Mouse (Mus musculus): ENCODE measurements around the gene Dnttip2. TPM values are rescaled to one million over a fixed set of nuclear protein-coding genes. Genes with fewer than 3 reads are reported as not detected.

Dnttip2 gene
- polyA plus RNA-seq, 1 experiment = 24.3 TPM

DNA sequence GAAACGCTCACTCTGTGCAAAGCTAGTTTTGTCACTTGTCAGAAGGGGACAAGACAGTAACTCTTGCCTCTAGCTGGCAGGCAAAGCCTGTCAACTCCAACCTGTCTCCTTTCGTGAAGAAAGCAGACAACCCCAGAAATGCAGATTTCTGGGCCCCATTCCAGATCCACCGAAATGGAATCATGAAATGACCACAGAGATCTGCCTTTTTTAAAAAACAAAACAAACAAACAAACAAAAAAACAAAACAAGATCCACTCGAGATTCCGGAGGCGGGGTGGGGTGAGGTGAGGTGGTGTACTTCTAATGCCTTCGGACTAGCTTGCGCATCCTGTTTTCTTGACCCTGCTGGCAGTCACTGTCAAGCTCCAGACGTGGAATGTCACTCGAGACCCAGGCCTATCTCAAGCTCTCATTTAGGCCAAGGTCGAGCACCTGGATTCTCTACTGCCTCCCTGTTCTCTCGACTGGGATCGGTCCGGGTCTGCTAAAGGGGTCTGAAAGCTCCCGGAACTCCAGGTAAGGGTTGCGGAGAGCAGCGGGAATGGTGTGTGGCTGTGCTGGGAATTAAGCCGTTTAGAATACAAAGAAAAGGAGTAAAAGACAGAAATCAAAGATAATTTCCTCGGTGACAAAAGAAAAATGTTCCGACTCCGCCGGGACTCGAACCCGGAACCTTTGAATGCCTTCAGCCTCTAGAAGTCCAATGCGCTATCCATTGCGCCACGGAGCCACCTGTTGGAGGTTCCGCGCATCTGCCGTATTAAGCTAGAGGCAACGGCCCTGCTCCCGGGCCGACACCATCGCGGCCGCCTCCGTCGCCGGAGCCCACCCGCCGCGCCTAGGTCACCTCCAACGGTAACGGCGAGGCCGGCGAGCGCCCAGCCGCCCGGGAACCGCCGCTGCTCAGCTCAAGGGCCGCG is 18.4 kb downstream of the Dnttip2 start:
- Histone ChIP-seq H3K4me1 (ENCODE audit: control insufficient read depth, insufficient read depth, low read length) (peaks cover 4% of the 10 kb centered on the region), H3K27ac (ENCODE audit: insufficient read depth, low read length) (peak overlapping the region; percentile 63), H3K27me3 (ENCODE audit: control insufficient read depth, insufficient read depth, low read length) (no peaks in the 10 kb centered on the region), H3K4me3 (replicated peaks; ENCODE audit: insufficient read depth, low read depth, low read length) (peak overlapping the region; percentile 67)
- TF ChIP-seq POLR2A (IDR thresholded peaks at IDR 0.05; ENCODE audit: borderline replicate concordance, insufficient read depth, low read length) (no peak), CTCF (IDR thresholded peaks at IDR 0.05; ENCODE audit: borderline replicate concordance, insufficient read depth, low read depth, low read length) (no peak)
- WGBS = 2% methylated on average over 54 of the region's 54 CpGs
- DNase-seq = peak; percentile 89 to 96

DNA sequence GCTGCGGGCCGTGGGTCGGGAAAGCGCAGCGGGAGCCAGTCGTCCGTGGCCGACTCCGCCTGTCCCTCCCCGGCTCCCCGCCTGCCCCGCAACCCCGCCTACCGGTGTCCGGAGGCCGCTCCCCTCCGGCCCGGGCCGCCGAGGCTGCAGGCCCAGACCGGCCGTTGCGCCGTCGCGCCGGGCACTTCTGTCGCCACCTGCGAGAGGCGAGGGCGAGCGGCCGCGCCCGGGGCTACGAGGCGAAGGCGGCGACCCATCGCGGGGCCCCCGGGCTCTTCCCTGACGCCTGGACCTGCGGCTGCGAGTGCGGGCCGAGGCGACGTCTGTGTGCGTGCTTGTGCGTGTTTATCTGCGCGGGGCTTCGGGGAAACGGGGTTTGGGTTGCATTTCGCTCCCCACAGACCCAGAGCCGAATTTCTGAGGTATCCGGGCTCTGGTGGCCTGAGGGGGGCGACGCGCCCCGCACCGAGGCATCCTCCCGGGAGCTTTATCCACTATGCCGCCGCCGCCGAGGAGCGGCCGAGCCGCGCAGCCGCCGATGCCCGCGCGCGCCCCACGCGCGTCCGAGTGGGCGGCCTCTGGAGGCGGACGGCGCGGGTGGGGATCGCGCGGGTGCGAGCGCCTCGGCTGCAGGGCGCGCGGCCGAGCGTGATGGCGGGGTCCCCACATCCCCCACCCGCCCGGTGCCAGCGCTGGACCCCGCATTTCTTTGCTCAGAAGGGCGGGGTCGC is 19.2 kb downstream of the Dnttip2 start:
- Histone ChIP-seq H3K4me1 (ENCODE audit: control insufficient read depth, insufficient read depth, low read length) (peaks cover 4% of the 10 kb centered on the region), H3K27ac (ENCODE audit: insufficient read depth, low read length) (peak overlapping the region; percentile 63), H3K4me3 (replicated peaks; ENCODE audit: insufficient read depth, low read depth, low read length) (peak overlapping the region; percentile 67), H3K27me3 (ENCODE audit: control insufficient read depth, insufficient read depth, low read length) (no peaks in the 10 kb centered on the region)
- WGBS = 1% methylated on average over 101 of the region's 105 CpGs
- 0 out of 2 replicates have a peak, but pooled peaks have one; percentile 17 for TF ChIP-seq POLR2A (IDR thresholded peaks at IDR 0.05; ENCODE audit: borderline replicate concordance, insufficient read depth, low read length)
- TF ChIP-seq CTCF (IDR thresholded peaks at IDR 0.05; ENCODE audit: borderline replicate concordance, insufficient read depth, low read depth, low read length) = no peak
- peak; percentile 84 to 86 for DNase-seq

DNA sequence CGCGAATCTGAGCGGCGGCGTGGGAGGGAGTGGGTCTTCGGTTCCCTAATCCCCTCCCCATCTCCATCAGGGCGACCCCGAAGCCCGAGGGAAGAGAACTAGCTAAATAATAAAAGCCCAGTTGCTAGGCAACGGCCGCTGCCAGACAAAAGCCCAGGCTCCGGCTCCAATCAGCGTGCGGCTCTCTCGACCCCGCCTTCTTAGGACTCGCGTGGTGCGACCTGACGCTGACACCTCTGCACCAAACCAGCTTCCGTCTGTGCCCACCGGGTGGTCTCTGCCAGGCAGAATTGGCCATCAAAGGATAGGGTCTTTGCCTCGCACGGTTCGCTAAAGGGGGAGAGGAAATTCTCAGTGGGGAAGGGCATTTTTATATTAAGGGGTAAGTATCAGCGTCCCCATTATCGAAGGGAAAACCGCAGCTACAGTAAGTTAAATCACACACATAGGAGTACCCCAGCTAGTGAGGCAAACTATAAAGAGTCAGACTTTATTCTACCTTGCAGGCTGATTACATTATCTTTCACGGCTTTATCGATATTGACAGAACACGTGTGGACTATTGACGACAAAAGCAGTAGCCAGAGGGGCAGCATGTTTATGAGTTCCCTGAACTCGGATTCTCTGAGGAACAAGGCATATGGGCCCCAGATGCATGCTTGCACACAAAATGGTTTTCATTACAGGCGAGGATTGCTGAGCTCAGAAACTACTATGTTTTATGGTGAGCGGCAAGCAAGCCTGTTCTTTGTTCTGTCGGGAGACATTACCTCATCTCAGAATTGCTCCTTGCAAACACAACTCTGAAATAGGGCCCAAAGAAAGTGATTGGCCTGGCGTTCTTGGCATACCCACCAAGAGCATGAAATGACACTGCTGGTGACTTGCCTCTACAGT is 20.0 kb downstream of the Dnttip2 start, which contains the start of gene Bcar3:
Gene Bcar3 (plus strand): TSS at position 183 of the 897 bp plus-strand sequence.
- DNase-seq = peak; percentile 93
- H3K27me3 ChIP-seq (ENCODE audit: control insufficient read depth, insufficient read depth, low read length) = no peaks in the 10 kb centered on the region
- 4% methylated on average over 37 of the region's 37 CpGs for WGBS
- H3K4me1 ChIP-seq (ENCODE audit: control insufficient read depth, insufficient read depth, low read length) = peaks cover 4% of the 10 kb centered on the region
- H3K4me3 ChIP-seq (replicated peaks; ENCODE audit: insufficient read depth, low read depth, low read length) = peak within 1 kb of the TSS; percentile 67
- TF ChIP-seq POLR2A (IDR thresholded peaks at IDR 0.05; ENCODE audit: borderline replicate concordance, insufficient read depth, low read length) (peak; percentile 9; the same call in 1 of the 2 replicates), CTCF (IDR thresholded peaks at IDR 0.05; ENCODE audit: borderline replicate concordance, insufficient read depth, low read depth, low read length) (no peak)
- H3K27ac ChIP-seq (ENCODE audit: insufficient read depth, low read length) = peak within 1 kb of the TSS; percentile 63

DNA sequence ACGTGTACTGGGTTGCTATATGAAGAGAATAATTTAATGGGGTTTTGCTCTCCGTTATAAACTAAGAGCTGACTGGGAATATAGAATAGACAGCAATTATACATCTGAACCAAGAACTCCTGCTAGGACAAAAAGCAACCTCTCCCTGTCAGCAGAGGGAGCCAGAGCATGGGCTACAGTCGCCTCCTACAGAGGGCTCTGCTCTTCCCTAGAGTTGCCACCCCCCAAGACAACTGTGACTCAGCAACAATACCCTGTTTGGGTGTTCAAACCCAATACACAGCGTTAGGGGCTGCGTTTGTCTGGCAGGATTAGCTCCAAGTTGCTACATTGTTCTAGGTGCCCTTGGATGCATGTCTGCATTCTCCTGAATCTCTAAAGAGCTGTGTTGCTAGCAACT is 21.3 kb downstream of the Dnttip2 start:
- no peak overlapping the region for H3K27ac ChIP-seq (ENCODE audit: insufficient read depth, low read length)
- H3K4me3 ChIP-seq (replicated peaks; ENCODE audit: insufficient read depth, low read depth, low read length) = no peak overlapping the region
- H3K4me1 ChIP-seq (ENCODE audit: control insufficient read depth, insufficient read depth, low read length) = peaks cover 4% of the 10 kb centered on the region
- 27% methylated on average over 5 of the region's 5 CpGs for WGBS
- peak; percentile 31 to 42 for DNase-seq
- TF ChIP-seq CTCF (IDR thresholded peaks at IDR 0.05; ENCODE audit: borderline replicate concordance, insufficient read depth, low read depth, low read length) = peak; percentile 62; the same call in 1 of the 2 replicates
- no peak for TF ChIP-seq POLR2A (IDR thresholded peaks at IDR 0.05; ENCODE audit: borderline replicate concordance, insufficient read depth, low read length)
- no peaks in the 10 kb centered on the region for H3K27me3 ChIP-seq (ENCODE audit: control insufficient read depth, insufficient read depth, low read length)

DNA sequence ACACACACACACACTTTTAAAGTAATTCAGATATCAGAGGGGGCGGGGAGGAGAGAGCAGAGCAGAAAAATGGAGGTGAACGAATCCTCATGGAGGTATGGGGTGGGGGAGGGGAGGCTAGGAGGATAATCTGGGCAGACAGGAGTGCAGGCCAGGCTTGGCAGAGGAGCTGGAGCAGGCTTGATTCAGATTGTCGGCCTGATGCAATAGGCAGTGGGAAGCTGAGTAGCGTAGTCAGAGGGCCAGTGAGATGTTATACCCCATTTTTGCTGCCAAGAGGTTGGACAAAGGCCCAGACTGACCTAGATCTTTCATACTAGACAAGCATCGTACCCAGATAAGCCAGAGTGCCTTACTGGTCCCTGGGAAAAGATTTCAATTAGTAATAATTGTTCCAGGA is 22.8 kb downstream of the Dnttip2 start:
- TF ChIP-seq POLR2A (IDR thresholded peaks at IDR 0.05; ENCODE audit: borderline replicate concordance, insufficient read depth, low read length) = no peak
- no peak for TF ChIP-seq CTCF (IDR thresholded peaks at IDR 0.05; ENCODE audit: borderline replicate concordance, insufficient read depth, low read depth, low read length)
- Histone ChIP-seq H3K4me1 (ENCODE audit: control insufficient read depth, insufficient read depth, low read length) (peaks cover 7% of the 10 kb centered on the region), H3K27me3 (ENCODE audit: control insufficient read depth, insufficient read depth, low read length) (no peaks in the 10 kb centered on the region), H3K27ac (ENCODE audit: insufficient read depth, low read length) (no peak overlapping the region), H3K4me3 (replicated peaks; ENCODE audit: insufficient read depth, low read depth, low read length) (no peak overlapping the region)
- 19% methylated on average over 5 of the region's 5 CpGs for WGBS
- DNase-seq = peak in 1 of 2 experiments; percentile 39

DNA sequence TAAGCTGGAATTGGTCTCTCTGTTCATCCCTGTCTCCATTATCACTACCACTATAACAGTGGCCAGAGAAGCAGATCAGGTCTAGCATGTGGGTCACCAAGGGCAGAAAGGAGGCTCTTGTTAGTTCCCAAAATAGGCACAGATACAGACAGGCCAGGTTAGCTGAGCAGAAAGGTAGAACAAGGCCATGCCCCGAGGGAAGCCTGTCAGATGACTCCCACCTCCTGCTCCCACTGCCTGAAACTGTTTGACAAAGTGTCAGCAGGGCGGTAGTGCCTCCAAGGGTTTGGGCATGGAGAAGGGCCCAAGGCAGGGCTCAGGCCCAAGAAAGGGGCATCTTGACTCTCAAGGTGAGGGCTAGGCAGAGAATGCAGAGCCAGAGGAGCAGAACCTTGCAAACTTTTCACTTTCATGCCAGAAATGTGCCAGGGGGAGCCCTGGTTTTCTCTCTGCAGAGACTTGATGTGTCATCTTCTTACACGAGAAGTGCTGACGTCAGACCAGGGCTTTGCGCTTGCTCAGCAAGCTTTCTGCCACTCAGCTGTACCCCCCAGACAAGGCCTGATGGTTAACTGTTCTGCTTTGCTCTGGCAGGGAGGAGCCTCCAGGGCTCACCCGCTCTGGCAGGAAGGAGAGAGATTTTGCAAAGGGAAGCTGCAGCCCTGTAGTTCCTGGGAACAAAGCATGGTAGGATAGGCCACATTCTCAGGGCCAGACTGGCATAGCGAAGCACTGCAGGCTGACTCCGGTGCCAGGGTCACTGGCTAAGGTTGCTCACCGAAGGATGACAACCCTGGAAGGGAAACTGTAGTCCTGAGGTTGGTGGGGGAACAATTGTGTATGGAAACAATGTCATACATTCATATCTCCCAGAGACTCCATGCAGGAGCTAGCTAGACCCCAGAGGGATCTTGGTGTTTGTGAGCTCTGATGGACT is 27.1 kb downstream of the Dnttip2 start:
- WGBS = 44% methylated on average over 9 of the region's 9 CpGs
- peak; percentile 36 to 46 for DNase-seq
- TF ChIP-seq CTCF (IDR thresholded peaks at IDR 0.05; ENCODE audit: borderline replicate concordance, insufficient read depth, low read depth, low read length) (no peak), POLR2A (IDR thresholded peaks at IDR 0.05; ENCODE audit: borderline replicate concordance, insufficient read depth, low read length) (no peak)

More for the DNA sequence above, 27.1 kb downstream of the Dnttip2 start:
- H3K4me3 ChIP-seq (replicated peaks; ENCODE audit: insufficient read depth, low read depth, low read length) = no peak overlapping the region
- peaks cover 7% of the 10 kb centered on the region for H3K4me1 ChIP-seq (ENCODE audit: control insufficient read depth, insufficient read depth, low read length)
- H3K27ac ChIP-seq (ENCODE audit: insufficient read depth, low read length) = no peak overlapping the region
- no peaks in the 10 kb centered on the region for H3K27me3 ChIP-seq (ENCODE audit: control insufficient read depth, insufficient read depth, low read length)

Measured in cerebellum, adult 2 months (tissue).